Mouse (Mus musculus): ENCODE results near the gene Adgrv1. TPM values are rescaled to one million over a fixed set of nuclear protein-coding genes. Genes with fewer than 3 reads are reported as not detected.

Adgrv1 gene
- polyA plus RNA-seq, 2 experiments: 0.08 to 0.24 TPM

DNA sequence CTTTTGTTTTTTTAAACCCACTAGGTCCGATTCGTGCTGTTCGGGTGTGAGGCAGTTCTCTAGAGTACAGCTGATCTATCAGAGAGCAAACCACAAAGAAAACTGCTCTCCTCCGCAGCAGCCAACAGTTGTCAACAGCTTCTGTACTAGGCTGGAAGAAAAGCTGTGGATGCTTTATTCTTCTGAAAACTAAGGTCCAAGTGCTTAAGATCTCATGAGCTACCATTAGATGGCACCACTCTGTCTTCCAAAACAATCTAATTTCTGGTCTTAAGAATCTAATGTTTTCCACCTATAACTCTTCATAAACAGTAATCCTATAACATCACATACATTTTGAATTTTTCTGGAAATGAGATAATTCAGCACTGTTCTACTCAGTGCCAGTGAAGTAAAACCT lies 22.6 kb downstream of the Adgrv1 start:
- Histone ChIP-seq H3K27ac (no peak overlapping the region), H3K4me3 (ENCODE audit: insufficient read depth in 1 of 2, low read depth in 2 of 2, low read length in 2 of 2) (no peak overlapping the region), H3K9ac (replicated peaks) (no peak overlapping the region), H3K9me3 (ENCODE audit: control insufficient read depth, low read length) (no peaks in the 10 kb centered on the region), H3K27me3 (ENCODE audit: control insufficient read depth, insufficient read depth, low read length) (no peaks in the 10 kb centered on the region), H3K4me2 (ENCODE audit: low read depth) (no peak overlapping the region), H3K36me3 (replicated peaks; ENCODE audit: control insufficient read depth, insufficient read depth, low read depth) (no peaks in the 10 kb centered on the region), H3K4me1 (replicated peaks; ENCODE audit: control insufficient read depth in 2 of 2, insufficient read depth in 2 of 2, low read length in 1 of 2) (no peaks in the 10 kb centered on the region)
- 60% methylated on average over 4 of the region's 4 CpGs for WGBS (ENCODE audit: insufficient replicate concordance)
- ATAC-seq (ENCODE audit: insufficient read depth) (no peak), DNase-seq (ENCODE audit: low read depth in 3 of 3, low spot score in 3 of 3) (no peak)
- TF ChIP-seq EP300 (IDR thresholded peaks at IDR 0.05; ENCODE audit: low read depth) (no peak), CTCF (IDR thresholded peaks at IDR 0.05; ENCODE audit: low read depth) (no peak)

DNA sequence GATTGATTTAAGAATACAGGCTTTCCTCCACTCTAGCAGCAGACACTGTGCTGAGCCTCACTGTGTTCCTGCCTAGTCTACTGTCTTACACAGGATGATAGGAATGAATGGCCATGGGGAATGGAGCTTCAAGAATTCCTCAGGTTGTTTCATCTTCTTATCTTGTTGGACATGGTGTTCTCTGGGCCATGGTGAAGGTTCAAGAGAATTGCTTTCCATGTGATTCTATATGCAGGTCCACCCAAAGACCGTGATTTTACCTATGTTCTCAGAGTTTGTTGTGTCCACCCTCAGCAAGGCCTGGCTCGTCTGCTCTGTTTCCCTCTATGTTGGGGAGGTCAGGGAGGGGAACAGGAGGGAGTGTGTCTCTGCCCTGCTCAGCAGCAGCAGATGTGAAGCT lies 26.0 kb downstream of the Adgrv1 start:
- Histone ChIP-seq H3K4me3 (ENCODE audit: insufficient read depth in 1 of 2, low read depth in 2 of 2, low read length in 2 of 2) (no peak overlapping the region), H3K9me3 (ENCODE audit: control insufficient read depth, low read length) (no peaks in the 10 kb centered on the region), H3K27me3 (ENCODE audit: control insufficient read depth, insufficient read depth, low read length) (no peaks in the 10 kb centered on the region), H3K4me1 (replicated peaks; ENCODE audit: control insufficient read depth in 2 of 2, insufficient read depth in 2 of 2, low read length in 1 of 2) (no peaks in the 10 kb centered on the region), H3K9ac (replicated peaks) (no peak overlapping the region), H3K27ac (no peak overlapping the region), H3K4me2 (ENCODE audit: low read depth) (no peak overlapping the region), H3K36me3 (replicated peaks; ENCODE audit: control insufficient read depth, insufficient read depth, low read depth) (no peaks in the 10 kb centered on the region)
- no peak for DNase-seq (ENCODE audit: low read depth in 3 of 3, low spot score in 3 of 3)
- no peak for TF ChIP-seq CTCF (IDR thresholded peaks at IDR 0.05; ENCODE audit: low read depth)
- TF ChIP-seq EP300 (IDR thresholded peaks at IDR 0.05; ENCODE audit: low read depth): no peak
- ATAC-seq (ENCODE audit: insufficient read depth): no peak
- 53% methylated on average over 2 of the region's 2 CpGs for WGBS (ENCODE audit: insufficient replicate concordance)

DNA sequence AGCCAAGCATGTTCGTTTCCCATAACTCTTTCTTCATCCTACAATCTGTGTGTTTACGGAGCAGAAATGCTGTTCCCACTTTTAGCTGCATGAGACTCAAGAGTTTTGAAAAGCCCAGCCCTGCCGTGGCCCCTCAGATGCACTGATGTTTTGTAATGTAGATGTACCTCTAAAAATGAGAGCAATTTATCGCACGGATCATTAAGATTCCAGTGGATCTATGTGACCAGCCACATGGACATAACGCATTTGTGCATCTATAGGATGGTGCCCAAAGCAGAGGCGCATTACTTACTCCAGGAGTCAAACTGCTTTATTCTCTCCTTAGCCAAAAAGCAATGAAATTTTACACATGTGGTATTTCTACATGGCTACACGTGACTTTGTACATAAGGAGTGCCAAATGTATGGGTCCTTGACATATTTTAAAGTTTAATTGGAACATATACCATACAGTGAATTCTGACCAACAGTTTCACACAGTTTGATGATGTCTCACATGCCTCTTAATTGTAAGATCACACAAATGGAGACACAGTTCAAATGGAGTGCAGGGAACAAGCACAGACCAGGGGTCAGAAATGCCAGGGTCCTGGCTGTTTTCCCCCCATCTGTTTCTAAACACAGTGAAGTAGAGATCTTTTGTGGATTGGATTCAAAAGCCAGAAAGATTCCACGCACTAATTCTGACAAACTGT lies 35.9 kb downstream of the Adgrv1 start:
- WGBS (ENCODE audit: insufficient replicate concordance): 67% methylated on average over 9 of the region's 9 CpGs
- no peak for TF ChIP-seq CTCF (IDR thresholded peaks at IDR 0.05; ENCODE audit: low read depth)
- TF ChIP-seq EP300 (IDR thresholded peaks at IDR 0.05; ENCODE audit: low read depth): no peak
- H3K9me3 ChIP-seq (ENCODE audit: control insufficient read depth, low read length): no peaks in the 10 kb centered on the region
- no peak overlapping the region for H3K27ac ChIP-seq
- no peak for DNase-seq (ENCODE audit: low read depth in 3 of 3, low spot score in 3 of 3)
- no peaks in the 10 kb centered on the region for H3K4me1 ChIP-seq (replicated peaks; ENCODE audit: control insufficient read depth in 2 of 2, insufficient read depth in 2 of 2, low read length in 1 of 2)
- no peak for ATAC-seq (ENCODE audit: insufficient read depth)
- H3K27me3 ChIP-seq (ENCODE audit: control insufficient read depth, insufficient read depth, low read length): no peaks in the 10 kb centered on the region
- H3K36me3 ChIP-seq (replicated peaks; ENCODE audit: control insufficient read depth, insufficient read depth, low read depth): no peaks in the 10 kb centered on the region
- no peak overlapping the region for H3K4me2 ChIP-seq (ENCODE audit: low read depth)
- no peak overlapping the region for H3K9ac ChIP-seq (replicated peaks)
- no peak overlapping the region for H3K4me3 ChIP-seq (ENCODE audit: insufficient read depth in 1 of 2, low read depth in 2 of 2, low read length in 2 of 2)

DNA sequence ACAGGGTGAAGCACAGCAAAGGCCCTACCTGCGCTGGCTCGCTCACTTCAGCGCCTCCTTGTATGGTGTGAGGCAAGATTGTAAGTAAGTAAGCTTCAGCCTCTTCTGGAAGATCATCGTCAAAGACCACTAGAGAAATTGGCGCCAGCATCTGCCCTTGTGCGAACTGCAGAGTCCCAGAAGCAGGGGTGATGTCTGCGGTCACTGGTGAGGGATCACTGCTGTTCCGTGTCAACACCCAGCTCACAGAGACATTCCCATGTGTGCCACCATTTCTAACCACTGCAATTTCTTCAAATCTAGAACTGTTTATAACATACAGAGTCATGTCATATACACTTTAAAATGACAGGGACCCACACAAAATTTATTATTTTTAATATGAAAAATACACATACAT lies 54.3 kb downstream of the Adgrv1 start:
- DNase-seq (ENCODE audit: low read depth in 3 of 3, low spot score in 3 of 3) (no peak), ATAC-seq (ENCODE audit: insufficient read depth) (no peak)
- Histone ChIP-seq H3K4me1 (replicated peaks; ENCODE audit: control insufficient read depth in 2 of 2, insufficient read depth in 2 of 2, low read length in 1 of 2) (no peaks in the 10 kb centered on the region), H3K4me2 (ENCODE audit: low read depth) (no peak overlapping the region), H3K27me3 (ENCODE audit: control insufficient read depth, insufficient read depth, low read length) (no peaks in the 10 kb centered on the region), H3K4me3 (ENCODE audit: insufficient read depth in 1 of 2, low read depth in 2 of 2, low read length in 2 of 2) (no peak overlapping the region), H3K27ac (no peak overlapping the region), H3K36me3 (replicated peaks; ENCODE audit: control insufficient read depth, insufficient read depth, low read depth) (no peaks in the 10 kb centered on the region), H3K9me3 (ENCODE audit: control insufficient read depth, low read length) (no peaks in the 10 kb centered on the region), H3K9ac (replicated peaks) (no peak overlapping the region)
- TF ChIP-seq CTCF (IDR thresholded peaks at IDR 0.05; ENCODE audit: low read depth) (no peak), EP300 (IDR thresholded peaks at IDR 0.05; ENCODE audit: low read depth) (no peak)
- 80% methylated on average over 8 of the region's 8 CpGs for WGBS (ENCODE audit: insufficient replicate concordance)

DNA sequence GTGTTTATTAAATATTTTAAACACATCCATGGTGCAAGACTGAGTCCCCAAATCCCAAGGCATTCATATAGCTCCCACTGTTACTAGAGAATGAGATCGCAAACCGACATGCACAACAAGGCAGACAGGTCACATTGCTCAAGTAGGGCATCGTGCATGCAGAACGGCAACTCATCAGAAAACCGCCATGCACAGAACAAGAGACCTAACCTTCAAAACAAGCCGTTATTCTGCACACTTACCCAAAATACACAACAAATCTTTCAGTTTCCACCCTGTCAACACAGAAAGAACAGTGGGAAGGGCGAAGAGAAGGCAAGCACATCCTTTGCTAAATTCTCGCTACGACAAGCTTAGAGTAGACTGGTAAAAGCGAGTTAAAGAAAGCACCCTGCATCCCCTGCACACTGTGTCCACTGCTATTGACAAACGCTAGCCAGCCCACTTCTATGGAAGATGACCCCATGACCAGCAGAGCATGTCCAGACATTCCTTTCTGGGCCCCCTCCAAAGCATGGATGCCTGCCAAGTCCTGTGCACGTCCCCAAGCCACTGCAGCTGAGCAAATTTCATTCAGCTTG lies 62.6 kb downstream of the Adgrv1 start:
- TF ChIP-seq EP300 (IDR thresholded peaks at IDR 0.05; ENCODE audit: low read depth) (no peak), CTCF (IDR thresholded peaks at IDR 0.05; ENCODE audit: low read depth) (no peak)
- ATAC-seq (ENCODE audit: insufficient read depth) (no peak), DNase-seq (ENCODE audit: low read depth in 3 of 3, low spot score in 3 of 3) (no peak)
- H3K9me3 ChIP-seq (ENCODE audit: control insufficient read depth, low read length): no peaks in the 10 kb centered on the region
- H3K36me3 ChIP-seq (replicated peaks; ENCODE audit: control insufficient read depth, insufficient read depth, low read depth): no peaks in the 10 kb centered on the region
- H3K4me1 ChIP-seq (replicated peaks; ENCODE audit: control insufficient read depth in 2 of 2, insufficient read depth in 2 of 2, low read length in 1 of 2): no peaks in the 10 kb centered on the region
- no peak overlapping the region for H3K4me2 ChIP-seq (ENCODE audit: low read depth)
- H3K4me3 ChIP-seq (ENCODE audit: insufficient read depth in 1 of 2, low read depth in 2 of 2, low read length in 2 of 2): no peak overlapping the region
- H3K27ac ChIP-seq: no peak overlapping the region
- no peaks in the 10 kb centered on the region for H3K27me3 ChIP-seq (ENCODE audit: control insufficient read depth, insufficient read depth, low read length)
- WGBS (ENCODE audit: insufficient replicate concordance): 76% methylated on average over 12 of the region's 12 CpGs
- H3K9ac ChIP-seq (replicated peaks): no peak overlapping the region
